Mouse (Mus musculus): Measurements from ENCODE around the gene Gtpbp10.

Gene Gtpbp10

GRCm38 (mm10) chr5:5495042-5495441 is 64.3 kb downstream of the Gtpbp10 start:
- DNase-seq: no peak

GRCm38 (mm10) chr5:5494269-5495005 is 64.9 kb downstream of the Gtpbp10 start:
- no peak for DNase-seq

- no peak for DNase-seq
Measured at GRCm38 (mm10) chr5:5492163-5492562, 67.2 kb downstream of the Gtpbp10 start.

Measured in liver (tissue).